Mouse (Mus musculus): ENCODE measurements at regions not wholly inside any gene's neighbourhood (a gene's known extent, or its start where the extent isn't known, plus 50 kb on each side); places are given as distances from the start of the nearest gene placed in this dataset.

DNA sequence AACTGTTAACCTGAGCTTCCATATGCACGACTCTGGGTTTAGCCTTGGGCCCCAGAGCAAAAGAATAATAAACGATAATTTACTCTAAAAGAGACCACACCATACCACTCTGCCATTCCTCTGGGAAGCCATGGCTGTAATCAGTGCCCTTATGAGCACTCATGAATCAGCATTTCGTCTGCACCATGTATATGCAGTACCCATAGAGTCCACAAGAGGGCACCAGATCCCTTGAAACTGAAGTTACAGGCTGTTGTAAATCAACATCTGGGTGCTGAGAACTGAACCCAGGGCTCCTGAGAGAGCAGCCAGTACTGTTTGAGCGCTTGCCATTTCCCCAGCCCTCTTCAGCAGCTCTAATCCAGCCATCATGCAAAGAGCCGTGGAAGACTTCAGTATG, 508.7 kb upstream of the Zdhhc25 start:
- Histone ChIP-seq H3K27ac (replicated peaks; ENCODE audit: low read depth, low read length) (no peak overlapping the region), H3K4me2 (ENCODE audit: low read length) (no peak overlapping the region), H3K9me3 (ENCODE audit: control insufficient read depth, low read length) (peaks cover 7% of the 10 kb centered on the region), H3K27me3 (ENCODE audit: control insufficient read depth, insufficient read depth, low read length) (no peaks in the 10 kb centered on the region), H3K4me3 (replicated peaks; ENCODE audit: low read depth, low read length) (no peak overlapping the region), H3K4me1 (ENCODE audit: control insufficient read depth, insufficient read depth, low read length) (no peaks in the 10 kb centered on the region), H3K9ac (replicated peaks; ENCODE audit: low read length) (no peak overlapping the region), H3K36me3 (ENCODE audit: control insufficient read depth, insufficient read depth, low read length) (no peaks in the 10 kb centered on the region)
- WGBS: 94% methylated on average over 5 of the region's 5 CpGs
- ATAC-seq (ENCODE audit: low FRiP score, low TSS enrichment) (no peak), DNase-seq (no peak)

DNA sequence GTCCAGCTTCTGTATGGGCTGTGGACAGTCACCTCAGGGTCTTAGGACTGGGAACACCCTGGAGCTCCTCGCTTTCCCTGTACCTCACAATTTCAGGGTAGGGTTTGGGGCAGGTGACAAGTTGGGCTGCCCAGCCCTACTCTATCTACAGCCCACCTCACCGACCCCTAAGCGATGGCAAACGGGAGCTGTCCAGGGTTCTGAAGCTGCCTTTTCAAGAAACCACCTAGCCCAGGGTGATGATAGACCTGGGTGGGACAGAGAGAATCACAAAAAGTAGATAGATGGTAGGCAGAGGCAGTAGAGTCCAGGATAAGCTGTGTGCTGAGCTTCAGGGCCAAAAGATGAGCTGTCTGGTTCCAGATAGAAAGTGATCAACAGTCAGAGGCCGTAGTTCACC, 479.7 kb upstream of the Zdhhc25 start:
- Histone ChIP-seq H3K27me3 (ENCODE audit: control insufficient read depth, insufficient read depth, low read length) (no peaks in the 10 kb centered on the region), H3K4me1 (ENCODE audit: control insufficient read depth, insufficient read depth, low read length) (no peaks in the 10 kb centered on the region), H3K27ac (replicated peaks; ENCODE audit: low read depth, low read length) (no peak overlapping the region), H3K9ac (replicated peaks; ENCODE audit: low read length) (no peak overlapping the region), H3K4me3 (replicated peaks; ENCODE audit: low read depth, low read length) (no peak overlapping the region), H3K9me3 (ENCODE audit: control insufficient read depth, low read length) (no peaks in the 10 kb centered on the region), H3K36me3 (ENCODE audit: control insufficient read depth, insufficient read depth, low read length) (no peaks in the 10 kb centered on the region), H3K4me2 (ENCODE audit: low read length) (no peak overlapping the region)
- DNase-seq: no peak
- 53% methylated on average over 5 of the region's 5 CpGs for WGBS
- no peak for ATAC-seq (ENCODE audit: low FRiP score, low TSS enrichment)

GRCm38 (mm10) chr15:88123907-88124523, 476.1 kb upstream of the Zdhhc25 start:
- DNase-seq (peak; percentile 64), ATAC-seq (ENCODE audit: low FRiP score, low TSS enrichment) (no peak)
- Histone ChIP-seq H3K36me3 (ENCODE audit: control insufficient read depth, insufficient read depth, low read length) (no peaks in the 10 kb centered on the region), H3K4me1 (ENCODE audit: control insufficient read depth, insufficient read depth, low read length) (no peaks in the 10 kb centered on the region), H3K27me3 (ENCODE audit: control insufficient read depth, insufficient read depth, low read length) (no peaks in the 10 kb centered on the region), H3K27ac (replicated peaks; ENCODE audit: low read depth, low read length) (no peak overlapping the region), H3K4me2 (ENCODE audit: low read length) (no peak overlapping the region), H3K9me3 (ENCODE audit: control insufficient read depth, low read length) (no peaks in the 10 kb centered on the region), H3K4me3 (replicated peaks; ENCODE audit: low read depth, low read length) (no peak overlapping the region), H3K9ac (replicated peaks; ENCODE audit: low read length) (no peak overlapping the region)
- WGBS: 71% methylated on average over 24 of the region's 24 CpGs

DNA sequence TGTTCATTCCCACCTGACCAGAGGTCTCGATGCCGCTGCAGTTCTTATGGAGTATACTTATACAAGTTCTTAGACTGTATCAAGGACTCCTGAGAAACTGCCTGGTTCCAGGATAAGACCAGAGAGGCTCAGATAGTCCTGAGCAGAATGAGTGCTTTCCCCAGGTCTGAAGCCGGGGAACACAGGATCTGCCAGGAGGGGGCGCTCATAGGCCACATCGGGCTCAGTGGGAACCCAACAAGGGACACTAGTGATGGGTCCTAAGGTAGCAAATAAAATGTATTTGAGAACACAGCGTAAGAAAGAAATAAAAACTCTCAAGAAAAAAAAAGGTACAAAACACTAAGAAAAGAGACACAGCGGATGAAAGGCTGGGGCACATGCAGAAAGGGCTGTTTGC, 454.0 kb upstream of the Zdhhc25 start:
- DNase-seq: peak; percentile 82
- Histone ChIP-seq H3K4me3 (replicated peaks; ENCODE audit: low read depth, low read length) (no peak overlapping the region), H3K4me2 (ENCODE audit: low read length) (no peak overlapping the region), H3K27ac (replicated peaks; ENCODE audit: low read depth, low read length) (no peak overlapping the region), H3K9ac (replicated peaks; ENCODE audit: low read length) (no peak overlapping the region), H3K27me3 (ENCODE audit: control insufficient read depth, insufficient read depth, low read length) (no peaks in the 10 kb centered on the region), H3K4me1 (ENCODE audit: control insufficient read depth, insufficient read depth, low read length) (no peaks in the 10 kb centered on the region), H3K36me3 (ENCODE audit: control insufficient read depth, insufficient read depth, low read length) (no peaks in the 10 kb centered on the region), H3K9me3 (ENCODE audit: control insufficient read depth, low read length) (no peaks in the 10 kb centered on the region)
- ATAC-seq (ENCODE audit: low FRiP score, low TSS enrichment): no peak
- 46% methylated on average over 7 of the region's 7 CpGs for WGBS

GRCm38 (mm10) chr15:88151199-88151598, 448.9 kb upstream of the Zdhhc25 start:
- Histone ChIP-seq H3K27ac (replicated peaks; ENCODE audit: low read depth, low read length) (no peak overlapping the region), H3K9me3 (ENCODE audit: control insufficient read depth, low read length) (no peaks in the 10 kb centered on the region), H3K27me3 (ENCODE audit: control insufficient read depth, insufficient read depth, low read length) (no peaks in the 10 kb centered on the region), H3K9ac (replicated peaks; ENCODE audit: low read length) (no peak overlapping the region), H3K4me3 (replicated peaks; ENCODE audit: low read depth, low read length) (no peak overlapping the region), H3K4me1 (ENCODE audit: control insufficient read depth, insufficient read depth, low read length) (no peaks in the 10 kb centered on the region), H3K4me2 (ENCODE audit: low read length) (no peak overlapping the region), H3K36me3 (ENCODE audit: control insufficient read depth, insufficient read depth, low read length) (no peaks in the 10 kb centered on the region)
- ATAC-seq (ENCODE audit: low FRiP score, low TSS enrichment): no peak
- WGBS: 83% methylated on average over 6 of the region's 6 CpGs
- DNase-seq: no peak

DNA sequence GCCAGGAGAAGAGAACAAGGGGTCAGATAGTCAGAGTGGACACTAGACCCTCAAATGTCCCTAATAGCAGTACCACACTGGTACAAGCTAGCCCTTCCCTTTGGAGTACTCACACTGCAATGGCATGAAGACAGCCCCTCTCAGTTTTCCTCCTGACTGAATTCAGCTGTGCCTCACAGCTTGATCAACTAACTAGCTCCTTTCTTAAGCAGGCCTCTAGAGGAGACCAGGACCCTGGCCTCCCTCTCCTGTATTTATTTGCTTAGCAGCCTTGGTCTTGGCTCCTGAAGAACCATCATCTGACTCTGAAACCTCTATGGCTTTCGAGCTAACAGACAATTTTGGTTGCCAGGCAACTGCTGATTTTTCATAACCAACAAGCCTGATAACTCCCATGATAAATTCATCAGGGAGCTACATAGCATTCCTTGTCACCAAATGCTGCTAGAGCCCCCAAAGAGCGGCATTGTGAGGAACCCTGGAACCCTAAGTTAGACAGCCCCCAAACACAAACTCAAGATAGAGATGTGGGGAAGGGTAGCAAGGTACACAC, 440.4 kb upstream of the Zdhhc25 start:
- Histone ChIP-seq H3K27me3 (ENCODE audit: control insufficient read depth, insufficient read depth, low read length) (no peaks in the 10 kb centered on the region), H3K9me3 (ENCODE audit: control insufficient read depth, low read length) (no peaks in the 10 kb centered on the region), H3K36me3 (ENCODE audit: control insufficient read depth, insufficient read depth, low read length) (no peaks in the 10 kb centered on the region), H3K9ac (replicated peaks; ENCODE audit: low read length) (no peak overlapping the region), H3K4me3 (replicated peaks; ENCODE audit: low read depth, low read length) (no peak overlapping the region), H3K4me2 (ENCODE audit: low read length) (no peak overlapping the region), H3K27ac (replicated peaks; ENCODE audit: low read depth, low read length) (no peak overlapping the region), H3K4me1 (ENCODE audit: control insufficient read depth, insufficient read depth, low read length) (no peaks in the 10 kb centered on the region)
- ATAC-seq (ENCODE audit: low FRiP score, low TSS enrichment) (no peak), DNase-seq (peak; percentile 41)
- 73% methylated on average over 2 of the region's 2 CpGs for WGBS

DNA sequence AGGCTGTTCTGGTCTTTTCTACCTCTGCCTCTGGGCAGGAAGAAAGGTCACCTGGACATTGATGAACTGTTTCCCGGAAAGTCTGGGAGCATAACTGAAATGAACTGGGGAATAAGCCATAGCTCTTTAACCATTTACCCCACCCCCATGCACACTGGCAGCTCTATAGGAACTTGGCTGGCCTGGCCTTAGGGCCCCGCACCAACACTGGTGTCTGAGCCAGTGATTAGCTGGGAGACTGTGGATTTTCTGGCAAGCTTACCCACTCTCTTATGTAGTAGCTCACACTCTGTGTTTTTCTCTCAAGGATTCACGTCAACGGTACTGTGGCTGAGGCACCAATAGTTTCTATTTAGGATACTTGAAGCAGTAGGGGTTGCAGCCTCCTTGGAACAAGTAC, 439.8 kb upstream of the Zdhhc25 start:
- DNase-seq (no peak), ATAC-seq (ENCODE audit: low FRiP score, low TSS enrichment) (no peak)
- Histone ChIP-seq H3K4me3 (replicated peaks; ENCODE audit: low read depth, low read length) (no peak overlapping the region), H3K27me3 (ENCODE audit: control insufficient read depth, insufficient read depth, low read length) (no peaks in the 10 kb centered on the region), H3K36me3 (ENCODE audit: control insufficient read depth, insufficient read depth, low read length) (no peaks in the 10 kb centered on the region), H3K4me2 (ENCODE audit: low read length) (no peak overlapping the region), H3K4me1 (ENCODE audit: control insufficient read depth, insufficient read depth, low read length) (no peaks in the 10 kb centered on the region), H3K27ac (replicated peaks; ENCODE audit: low read depth, low read length) (no peak overlapping the region), H3K9me3 (ENCODE audit: control insufficient read depth, low read length) (no peaks in the 10 kb centered on the region), H3K9ac (replicated peaks; ENCODE audit: low read length) (no peak overlapping the region)
- 89% methylated on average over 4 of the region's 4 CpGs for WGBS

DNA sequence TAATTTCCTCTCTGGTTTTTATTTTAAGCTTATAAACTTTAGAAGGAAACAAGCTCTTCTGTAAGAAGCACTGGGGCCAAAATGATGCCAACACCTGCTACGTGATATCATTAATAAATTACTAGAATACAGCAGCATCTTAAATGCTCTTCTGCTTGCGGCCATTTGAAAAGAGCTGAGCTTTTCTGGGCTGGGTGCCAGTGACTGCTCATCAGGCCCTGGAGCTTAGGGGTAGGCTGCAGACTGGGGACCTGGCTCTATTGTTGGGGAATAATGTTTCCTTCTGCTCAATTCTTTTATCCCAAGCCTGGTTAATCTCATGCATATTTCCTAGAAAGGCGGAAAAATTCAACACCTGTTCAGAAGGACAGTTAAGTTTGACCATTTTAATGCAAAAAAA, 436.7 kb upstream of the Zdhhc25 start:
- no peak overlapping the region for H3K4me2 ChIP-seq (ENCODE audit: low read length)
- H3K4me1 ChIP-seq (ENCODE audit: control insufficient read depth, insufficient read depth, low read length): no peaks in the 10 kb centered on the region
- H3K27ac ChIP-seq (replicated peaks; ENCODE audit: low read depth, low read length): no peak overlapping the region
- H3K36me3 ChIP-seq (ENCODE audit: control insufficient read depth, insufficient read depth, low read length): no peaks in the 10 kb centered on the region
- H3K9ac ChIP-seq (replicated peaks; ENCODE audit: low read length): no peak overlapping the region
- no peak overlapping the region for H3K4me3 ChIP-seq (replicated peaks; ENCODE audit: low read depth, low read length)
- DNase-seq (peak; percentile 78), ATAC-seq (ENCODE audit: low FRiP score, low TSS enrichment) (no peak)
- H3K27me3 ChIP-seq (ENCODE audit: control insufficient read depth, insufficient read depth, low read length): no peaks in the 10 kb centered on the region
- no peaks in the 10 kb centered on the region for H3K9me3 ChIP-seq (ENCODE audit: control insufficient read depth, low read length)
- 43% methylated on average over 3 of the region's 3 CpGs for WGBS

DNA sequence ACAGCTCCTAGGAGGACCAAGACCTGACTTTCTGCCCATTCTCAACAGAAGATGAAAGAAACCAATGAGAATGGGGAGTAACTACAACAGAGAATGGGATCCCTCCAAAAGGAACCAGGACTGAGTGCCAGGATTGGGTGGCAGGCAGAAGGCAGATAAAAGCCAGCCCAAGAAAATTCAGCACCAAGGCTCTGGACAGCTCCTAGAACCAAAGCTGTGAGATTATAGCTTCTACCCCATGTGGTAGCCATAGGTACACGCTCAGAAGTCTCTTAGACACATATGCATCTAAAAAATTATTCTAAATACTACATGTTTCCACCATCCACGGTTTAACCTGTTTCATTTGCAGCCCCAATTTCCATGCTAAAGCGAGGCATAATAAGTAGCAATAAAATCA, 425.8 kb upstream of the Zdhhc25 start:
- Histone ChIP-seq H3K27me3 (ENCODE audit: control insufficient read depth, insufficient read depth, low read length) (no peaks in the 10 kb centered on the region), H3K9me3 (ENCODE audit: control insufficient read depth, low read length) (no peaks in the 10 kb centered on the region), H3K27ac (replicated peaks; ENCODE audit: low read depth, low read length) (no peak overlapping the region), H3K4me2 (ENCODE audit: low read length) (no peak overlapping the region), H3K9ac (replicated peaks; ENCODE audit: low read length) (no peak overlapping the region), H3K4me3 (replicated peaks; ENCODE audit: low read depth, low read length) (no peak overlapping the region), H3K36me3 (ENCODE audit: control insufficient read depth, insufficient read depth, low read length) (no peaks in the 10 kb centered on the region), H3K4me1 (ENCODE audit: control insufficient read depth, insufficient read depth, low read length) (no peaks in the 10 kb centered on the region)
- no peak for ATAC-seq (ENCODE audit: low FRiP score, low TSS enrichment)
- peak; percentile 56 for DNase-seq
- WGBS: 50% methylated on average over 3 of the region's 3 CpGs
